In genomic region chr8:109359396-109360051, GRCm38 (mm10) we compare ENCODE assay signal across 11 mouse cellular contexts.
DNase-seq lines count a peak whose midpoint lies in the region; ATAC-seq lines count a peak whose summit lies in the region.
"Had no signal": no experiment of that assay in that cellular context is flagged by ENCODE, and none has a peak within 500 bp of the region (broad histone marks: within the 10 kb centered on the region; RNA-seq: fewer than 3 reads in every experiment).

No protein-coding gene starts in this region.

- 0 out of 2 replicates have a peak overlapping the region, but pooled peaks have one; percentile 9 for H3K4me3 ChIP-seq in heart, embryonic 16.5 days (ENCODE audit: low read length)
- no peak overlapping the region for H3K4me3 ChIP-seq in forebrain, embryonic 15.5 days
- peak overlapping the region; percentile 13; the same call in 1 of the 2 replicates for H3K4me3 ChIP-seq in midbrain, embryonic 14.5 days (replicated peaks; ENCODE audit: low read depth, low read length)

- DNase-seq in heart, postnatal 10 days: no peak
- DNase-seq in brain, embryonic 18.5 days (ENCODE audit: low read depth, low spot score): peak; percentile 40
- DNase-seq in midbrain, embryonic 14.5 days: peak; percentile 79
- DNase-seq in yolk sac, embryonic 10.5 days (ENCODE audit: low spot score): no peak
- no peak for DNase-seq in layer of hippocampus, adult 8-10 months (ENCODE audit: low spot score in 2 of 2)
- no peak for DNase-seq in lung, postnatal 4 days
- DNase-seq: adrenal gland, adult 2 months; kidney, adult 8-10 months had no signal

- ATAC-seq in heart, embryonic 16.5 days (replicated peaks; ENCODE audit: extremely low read depth, insufficient read depth, low FRiP score): no peak
- ATAC-seq in forebrain, embryonic 15.5 days (replicated peaks): peak; percentile 66
- peak; percentile 60; the same call in 1 of the 2 replicates for ATAC-seq in midbrain, embryonic 14.5 days (ENCODE audit: low FRiP score, low TSS enrichment)

- H3K36me3 ChIP-seq in heart, embryonic 16.5 days (ENCODE audit: control insufficient read depth, insufficient read depth): no peaks in the 10 kb centered on the region
- no peaks in the 10 kb centered on the region for H3K36me3 ChIP-seq in forebrain, embryonic 15.5 days
- H3K36me3 ChIP-seq in midbrain, embryonic 14.5 days (ENCODE audit: control insufficient read depth, insufficient read depth, low read length): no peaks in the 10 kb centered on the region

- H3K9me3 ChIP-seq in heart, embryonic 16.5 days (replicated peaks; ENCODE audit: control insufficient read depth, low read length): no peaks in the 10 kb centered on the region
- H3K9me3 ChIP-seq in forebrain, embryonic 15.5 days: no peaks in the 10 kb centered on the region
- no peaks in the 10 kb centered on the region for H3K9me3 ChIP-seq in midbrain, embryonic 14.5 days (ENCODE audit: control insufficient read depth, low read length)

- no peaks in the 10 kb centered on the region for H3K4me1 ChIP-seq in heart, embryonic 16.5 days (ENCODE audit: control insufficient read depth, insufficient read depth, low read length)
- H3K4me1 ChIP-seq in forebrain, embryonic 15.5 days: peaks cover 30% of the 10 kb centered on the region
- H3K4me1 ChIP-seq in midbrain, embryonic 14.5 days (ENCODE audit: control insufficient read depth, insufficient read depth, low read length): peaks cover 37% of the 10 kb centered on the region

- intact Hi-C loops in heart, postnatal 10 days (cut with DNase I): no loop called here

- no peak overlapping the region for H3K9ac ChIP-seq in heart, embryonic 16.5 days (ENCODE audit: low read length)
- H3K9ac ChIP-seq in forebrain, embryonic 15.5 days (replicated peaks): peak overlapping the region; percentile 14
- H3K9ac ChIP-seq in midbrain, embryonic 14.5 days (replicated peaks; ENCODE audit: low read length): peak overlapping the region; percentile 67

- 54% methylated on average over 16 of the region's 16 CpGs for WGBS in heart, embryonic 16.5 days
- 11% methylated on average over 16 of the region's 16 CpGs for WGBS in forebrain, embryonic 15.5 days
- 3% methylated on average over 16 of the region's 16 CpGs for WGBS in midbrain, embryonic 14.5 days

- no peak overlapping the region for H3K27ac ChIP-seq in heart, embryonic 16.5 days (ENCODE audit: low read length)
- peak overlapping the region; percentile 89 for H3K27ac ChIP-seq in forebrain, embryonic 15.5 days (replicated peaks)
- H3K27ac ChIP-seq in midbrain, embryonic 14.5 days (replicated peaks; ENCODE audit: low read depth, low read length): peak overlapping the region; percentile 98

- peaks cover 2% of the 10 kb centered on the region; the same call in 1 of the 2 replicates for H3K27me3 ChIP-seq in heart, embryonic 16.5 days (ENCODE audit: control insufficient read depth, insufficient read depth, low read length)
- no peaks in the 10 kb centered on the region for H3K27me3 ChIP-seq in forebrain, embryonic 15.5 days
- no peaks in the 10 kb centered on the region for H3K27me3 ChIP-seq in midbrain, embryonic 14.5 days (ENCODE audit: control insufficient read depth, insufficient read depth, low read length)
- H3K27me3 ChIP-seq: CH12.LX had no signal

- H3K4me2 ChIP-seq in heart, embryonic 16.5 days (ENCODE audit: low read depth, low read length): peak overlapping the region; percentile 27; the same call in 1 of the 2 replicates
- H3K4me2 ChIP-seq in forebrain, embryonic 15.5 days (replicated peaks): peak overlapping the region; percentile 35
- peak overlapping the region; percentile 62 for H3K4me2 ChIP-seq in midbrain, embryonic 14.5 days (ENCODE audit: low read length)

Comparison
In these comparisons a context has a peak if more than half of its experiments do, and no peak if none do; other contexts are left out.
1. DNase-seq: peak in brain, embryonic 18.5 days (single experiment) and midbrain, embryonic 14.5 days (single experiment); none in heart, postnatal 10 days (0 of 2), yolk sac, embryonic 10.5 days (single experiment), layer of hippocampus, adult 8-10 months (0 of 2) and lung, postnatal 4 days (0 of 2).
2. Peak in every context shown above with its lines, with median percentiles within 50 percentile points of each other: H3K4me2 ChIP-seq.